Mouse (Mus musculus) liver, embryonic 14.5 days (tissue): ENCODE results near the gene Ap1g2.

Experiments
- CTCF ChIP-seq: IDR thresholded peaks from 2 replicates; pipeline ENCODE4 v1.5.1; 2016; ENCODE audit warnings: antibody characterized with exemption, low read depth, control low read depth
- EP300 ChIP-seq: IDR thresholded peaks from 2 replicates; pipeline ENCODE4 v1.6.1; 2016; ENCODE audit warnings: antibody characterized with exemption, low read depth

DNA sequence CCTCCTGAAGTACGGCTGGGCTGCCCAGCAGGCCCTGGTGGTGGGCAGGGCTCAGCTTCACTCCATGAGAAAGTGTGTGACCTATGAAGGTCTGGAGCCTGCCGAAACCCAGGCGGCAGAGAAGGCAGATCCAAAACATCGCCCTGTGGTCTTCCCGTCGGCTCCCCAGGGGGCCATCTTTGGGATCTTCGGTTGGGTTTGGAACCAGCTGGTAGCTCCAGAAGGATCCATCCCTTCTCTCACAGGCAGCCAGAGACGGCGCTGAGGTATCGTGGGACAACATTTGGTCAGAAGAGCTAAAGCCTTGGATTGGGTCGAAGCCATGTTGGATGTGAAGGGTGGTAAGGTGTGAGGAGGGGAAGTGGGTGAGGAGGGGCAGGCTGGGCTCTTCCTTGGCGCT lies 32.0 kb downstream of the Ap1g2 start:
- TF ChIP-seq CTCF: no peak
- TF ChIP-seq EP300: no peak
